Mouse (Mus musculus) lung, postnatal 10 days (tissue): ENCODE measurements at regions not wholly inside any gene's neighbourhood (a gene's known extent, or its start where the extent isn't known, plus 50 kb on each side); places are given as distances from the start of the nearest gene placed in this dataset.

Source experiments
- DNase-seq: peaks from one replicate; pipeline ENCODE4 v3.0.0; 2021

DNA sequence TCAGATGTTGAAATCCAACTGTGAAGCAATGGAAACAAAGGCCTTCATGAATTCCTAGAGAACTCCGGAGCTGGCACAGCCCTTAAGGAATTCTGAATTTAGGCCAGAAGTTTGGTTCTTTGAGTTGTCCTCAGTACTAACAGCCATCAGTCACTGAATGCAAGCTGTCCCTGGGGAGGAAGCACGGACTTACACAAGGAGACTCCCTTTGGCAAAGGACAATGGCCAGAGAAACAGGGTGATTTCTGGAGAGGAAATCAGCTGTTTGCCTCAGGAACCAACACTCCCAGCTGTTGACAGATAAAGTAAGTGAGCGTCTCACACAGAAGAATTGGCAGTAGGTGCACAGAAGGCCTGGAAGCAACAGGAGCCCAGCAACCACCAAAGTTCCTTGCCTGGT, 56.8 kb upstream of the Atp2b1 start:
- DNase-seq = peak; percentile 89

DNA sequence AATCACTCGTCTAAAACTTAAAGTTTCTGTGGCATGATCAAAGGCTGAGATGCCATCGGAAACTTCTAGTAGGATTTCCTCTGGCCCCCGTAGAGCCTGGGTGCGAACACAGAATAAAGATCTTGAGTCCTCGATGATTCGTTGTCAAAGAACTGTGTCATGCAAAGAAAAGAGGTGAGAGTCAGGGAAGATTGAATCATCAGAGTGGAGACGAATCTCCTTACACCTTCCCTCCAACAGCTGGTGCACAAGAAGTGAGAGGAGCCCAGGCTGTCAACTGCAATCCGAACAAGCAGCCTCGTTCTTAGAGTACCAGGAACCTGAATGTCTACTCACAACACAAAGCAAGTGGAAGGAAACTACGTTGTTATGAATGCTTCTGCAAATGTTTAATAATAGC, 52.7 kb upstream of the Atp2b1 start:
- DNase-seq = no peak

DNA sequence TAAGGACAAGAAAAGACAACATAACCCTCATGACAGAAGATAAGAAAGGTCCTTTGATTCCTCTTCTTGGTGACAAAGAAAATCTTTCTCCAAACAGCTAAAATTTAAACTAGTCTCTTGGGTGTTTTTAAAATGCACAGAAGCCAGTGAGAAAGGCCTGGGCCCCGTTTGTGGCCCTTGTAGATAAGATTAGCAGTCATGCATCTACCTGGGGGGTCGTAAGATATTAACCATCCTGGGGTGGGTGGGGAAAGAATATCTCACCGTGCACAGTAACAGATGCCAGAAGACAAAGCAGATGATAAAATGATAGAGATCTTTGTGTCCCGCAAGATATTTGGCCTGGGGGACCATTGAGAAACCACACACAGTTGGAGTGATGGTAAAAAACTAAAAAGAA, 51.5 kb upstream of the Atp2b1 start:
- DNase-seq = no peak

DNA sequence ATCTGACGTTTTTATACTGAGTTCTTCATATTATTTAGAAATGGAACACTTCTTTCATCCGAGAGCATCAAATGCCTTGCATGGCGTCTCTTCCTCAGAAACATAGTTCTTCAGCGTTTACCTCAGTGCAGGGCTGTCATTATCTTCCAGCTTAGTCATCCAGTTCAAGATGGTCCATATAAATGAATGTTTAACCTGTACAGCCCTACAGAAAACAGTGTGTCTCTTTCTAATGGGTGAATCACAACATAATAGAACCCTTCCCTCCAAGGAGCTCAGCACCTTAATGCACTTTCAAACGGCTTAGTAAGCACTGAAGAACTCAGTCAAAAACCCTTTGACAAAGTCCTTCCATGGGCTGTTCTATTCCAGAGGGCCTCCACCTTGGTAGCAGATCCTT, 49.8 kb upstream of the Atp2b1 start:
- DNase-seq = no peak
